Mouse (Mus musculus) MEL (cell line): ENCODE measurements around the gene Maml3.

Experiments
- CTCF ChIP-seq, 3 experiments: IDR thresholded peaks in 2 of 3; conservative IDR thresholded peaks in 1 of 3; 2 replicates each; pipeline ENCODE4 v1.5.1; 2011 to 2012; ENCODE audit warnings: low read length in 3 of 3, low read depth in 2 of 3, mild to moderate bottlenecking in 2 of 3, improper control_type of control experiment in 1 of 3, inconsistent platforms in 1 of 3, mixed read lengths in 1 of 3, moderate library complexity in 1 of 3; ENCODE audit not compliant: control insufficient read depth in 1 of 3, insufficient read depth in 1 of 3, poor library complexity in 1 of 3, severe bottlenecking in 1 of 3
- POLR2A ChIP-seq, 2 experiments: IDR thresholded peaks; 2 replicates each; pipeline ENCODE4 v1.6.1; 2011 to 2012; ENCODE audit warnings: low read length in 2 of 2, mild to moderate bottlenecking in 2 of 2, control low read depth in 1 of 2, improper control_type of control experiment in 1 of 2, low read depth in 1 of 2, moderate library complexity in 1 of 2; ENCODE audit not compliant: control insufficient read depth in 1 of 2, insufficient read depth in 1 of 2, poor library complexity in 1 of 2

GRCm38 (mm10) chr3:51688725-51689124, 416.2 kb downstream of the Maml3 start:
- TF ChIP-seq CTCF (IDR thresholded peaks at IDR 0.05 in 2 of 3, conservative IDR thresholded peaks at IDR 0.05 in 1 of 3; ENCODE audit: control insufficient read depth in 1 of 3, insufficient read depth in 1 of 3, low read depth in 2 of 3, low read length in 3 of 3, poor library complexity in 1 of 3, severe bottlenecking in 1 of 3) (no peak), POLR2A (IDR thresholded peaks at IDR 0.05; ENCODE audit: control insufficient read depth in 1 of 2, insufficient read depth in 1 of 2, low read depth in 1 of 2, low read length in 2 of 2, poor library complexity in 1 of 2) (no peak)
